ENCODE assay signal across 9 mouse cellular contexts in the genomic region with DNA sequence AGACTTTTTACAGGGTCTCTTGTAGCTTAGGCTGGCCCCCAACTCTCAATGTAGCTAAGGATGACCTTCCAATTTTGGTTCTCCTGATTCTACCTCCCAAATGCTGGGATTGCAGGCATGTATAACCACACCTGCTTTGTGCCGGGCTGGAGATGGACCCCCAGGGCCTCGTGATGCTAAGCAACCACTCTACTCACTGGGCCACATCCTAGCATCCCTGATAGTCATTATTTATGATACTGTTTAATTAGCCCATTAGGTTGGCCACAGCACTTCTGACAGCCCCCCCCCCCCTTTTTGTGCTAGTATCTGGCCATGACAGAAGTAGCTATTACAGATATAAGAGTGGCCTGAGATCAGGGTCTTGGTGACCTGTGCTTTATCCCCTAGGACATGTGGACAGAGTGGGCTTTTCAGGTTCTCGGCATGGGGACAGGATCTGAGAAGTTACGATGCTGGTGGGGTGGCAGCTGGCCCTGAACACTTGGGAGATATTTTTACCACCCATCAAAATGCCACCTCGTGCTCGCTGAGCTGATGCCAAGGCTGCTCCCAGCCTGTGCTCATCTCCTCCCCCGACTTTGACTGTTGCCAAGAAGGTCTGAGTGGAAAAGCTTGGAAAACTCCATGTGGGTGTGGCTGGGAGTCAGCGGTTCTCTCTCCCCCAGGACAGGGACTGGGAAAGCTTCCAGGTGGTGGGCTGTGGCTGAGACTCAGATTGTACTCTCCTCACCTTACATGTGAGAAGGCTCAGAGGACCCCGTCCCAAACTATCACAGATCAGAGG.
DNase-seq lines count a peak whose midpoint lies in the region; ATAC-seq and TF ChIP-seq lines count a peak whose summit lies in the region.
"Had no signal": no experiment of that assay in that cellular context is flagged by ENCODE, and none has a peak within 500 bp of the region (broad histone marks: within the 10 kb centered on the region; RNA-seq: fewer than 3 reads in every experiment).

No protein-coding gene starts in this region.

- 71% methylated on average over 9 of the region's 9 CpGs for WGBS in forebrain, embryonic 13.5 days
- WGBS in forebrain, embryonic 15.5 days = 63% methylated on average over 9 of the region's 9 CpGs
- 30% methylated on average over 9 of the region's 9 CpGs for WGBS in olfactory bulb, adult 2 months
- 86% methylated on average over 9 of the region's 9 CpGs for WGBS in hindbrain, embryonic 10.5 days

- H3K27ac ChIP-seq in forebrain, embryonic 13.5 days = no peak overlapping the region
- no peak overlapping the region for H3K27ac ChIP-seq in forebrain, embryonic 15.5 days (replicated peaks)
- H3K27ac ChIP-seq in olfactory bulb, adult 2 months (ENCODE audit: insufficient read depth, low read depth, low read length) = peak overlapping the region; percentile 77
- no peak overlapping the region for H3K27ac ChIP-seq in hindbrain, embryonic 10.5 days
- H3K27ac ChIP-seq: hindbrain, embryonic 15.5 days had no signal

- 0 out of 2 replicates have a peak, but pooled peaks have one; percentile 41 for ATAC-seq in forebrain, embryonic 13.5 days
- no peak for ATAC-seq in forebrain, embryonic 15.5 days (replicated peaks)

- no peak for TF ChIP-seq POLR2A in olfactory bulb, adult 2 months (IDR thresholded peaks at IDR 0.05; ENCODE audit: insufficient read depth, low read depth, low read length)

- H3K27me3 ChIP-seq in forebrain, embryonic 13.5 days = no peaks in the 10 kb centered on the region
- H3K27me3 ChIP-seq in forebrain, embryonic 15.5 days = no peaks in the 10 kb centered on the region
- H3K27me3 ChIP-seq in hindbrain, embryonic 10.5 days (ENCODE audit: insufficient read depth, poor library complexity, severe bottlenecking) = no peaks in the 10 kb centered on the region
- H3K27me3 ChIP-seq: hindbrain, embryonic 15.5 days had no signal

- TF ChIP-seq CTCF in olfactory bulb, adult 2 months (IDR thresholded peaks at IDR 0.05; ENCODE audit: insufficient read depth, low read depth, low read length) = no peak

- peak; percentile 90 to 93 for DNase-seq in frontal cortex, adult 2 months (ENCODE audit: extremely low spot score in 1 of 2, low spot score in 1 of 2)
- peak; percentile 71 for DNase-seq in layer of hippocampus, adult 9-10 months (ENCODE audit: low spot score)
- no peak for DNase-seq in hindbrain, embryonic 10.5 days (ENCODE audit: low spot score)
- DNase-seq in kidney, postnatal 25 days = no peak
- DNase-seq in adrenal gland, postnatal 4 days (ENCODE audit: low spot score in 2 of 2) = no peak

- no peak overlapping the region for H3K9ac ChIP-seq in forebrain, embryonic 13.5 days
- H3K9ac ChIP-seq in forebrain, embryonic 15.5 days (replicated peaks) = no peak overlapping the region
- H3K9ac ChIP-seq: hindbrain, embryonic 15.5 days had no signal

- 0 out of 2 replicates have a peak, but pooled peaks cover 5% of the 10 kb centered on the region for H3K4me1 ChIP-seq in forebrain, embryonic 13.5 days
- peaks cover 8% of the 10 kb centered on the region for H3K4me1 ChIP-seq in forebrain, embryonic 15.5 days
- peaks cover 12% of the 10 kb centered on the region for H3K4me1 ChIP-seq in olfactory bulb, adult 2 months (ENCODE audit: control insufficient read depth, insufficient read depth, low read length)
- H3K4me1 ChIP-seq in hindbrain, embryonic 10.5 days (replicated peaks) = no peaks in the 10 kb centered on the region
- H3K4me1 ChIP-seq: hindbrain, embryonic 15.5 days had no signal

- no peaks in the 10 kb centered on the region for H3K36me3 ChIP-seq in forebrain, embryonic 13.5 days (ENCODE audit: poor library complexity, severe bottlenecking)
- H3K36me3 ChIP-seq in forebrain, embryonic 15.5 days = no peaks in the 10 kb centered on the region
- no peaks in the 10 kb centered on the region for H3K36me3 ChIP-seq in hindbrain, embryonic 10.5 days
- H3K36me3 ChIP-seq: hindbrain, embryonic 15.5 days had no signal

- no peak overlapping the region for H3K4me2 ChIP-seq in forebrain, embryonic 13.5 days
- no peak overlapping the region for H3K4me2 ChIP-seq in forebrain, embryonic 15.5 days (replicated peaks)
- H3K4me2 ChIP-seq: hindbrain, embryonic 15.5 days had no signal

- H3K9me3 ChIP-seq in forebrain, embryonic 13.5 days (replicated peaks) = no peaks in the 10 kb centered on the region
- H3K9me3 ChIP-seq in forebrain, embryonic 15.5 days = no peaks in the 10 kb centered on the region
- no peaks in the 10 kb centered on the region for H3K9me3 ChIP-seq in hindbrain, embryonic 10.5 days
- H3K9me3 ChIP-seq: hindbrain, embryonic 15.5 days had no signal

- no peak overlapping the region for H3K4me3 ChIP-seq in forebrain, embryonic 13.5 days
- H3K4me3 ChIP-seq in forebrain, embryonic 15.5 days = no peak overlapping the region
- H3K4me3 ChIP-seq in olfactory bulb, adult 2 months (ENCODE audit: insufficient read depth, low read depth, low read length) = no peak overlapping the region
- no peak overlapping the region for H3K4me3 ChIP-seq in hindbrain, embryonic 10.5 days
- H3K4me3 ChIP-seq: hindbrain, embryonic 15.5 days had no signal

Comparison
In these comparisons a context has a peak if more than half of its experiments do, and no peak if none do; other contexts are left out.
1. DNase-seq: peak in frontal cortex, adult 2 months (2 of 2) and layer of hippocampus, adult 9-10 months (single experiment); none in hindbrain, embryonic 10.5 days (single experiment), kidney, postnatal 25 days (0 of 2) and adrenal gland, postnatal 4 days (0 of 2).